Mouse (Mus musculus): Measurements from ENCODE around the gene Mmd2. TPM values are rescaled to one million over a fixed set of nuclear protein-coding genes. Genes with fewer than 3 reads are reported as not detected.

Gene Mmd2
- polyA plus RNA-seq, 1 experiment: 96.9 TPM

- TF ChIP-seq POLR2A (IDR thresholded peaks at IDR 0.05; ENCODE audit: extremely low read depth, insufficient read depth, low read length) (no peak), CTCF (IDR thresholded peaks at IDR 0.05; ENCODE audit: extremely low read depth, insufficient read depth, low read length) (no peak)
- Histone ChIP-seq H3K27ac (ENCODE audit: insufficient read depth, low read length) (no peak overlapping the region), H3K4me3 (ENCODE audit: insufficient read depth, low read length) (no peak overlapping the region), H3K4me1 (ENCODE audit: control insufficient read depth, insufficient read depth, low read length) (peaks cover 2% of the 10 kb centered on the region; the same call in 1 of the 2 replicates)
Measured at GRCm38 (mm10) chr5:142615638-142616037, 7.0 kb upstream of the Mmd2 start.

- H3K27ac ChIP-seq (ENCODE audit: insufficient read depth, low read length): no peak overlapping the region
- H3K4me3 ChIP-seq (ENCODE audit: insufficient read depth, low read length): no peak overlapping the region
- no peak for TF ChIP-seq CTCF (IDR thresholded peaks at IDR 0.05; ENCODE audit: extremely low read depth, insufficient read depth, low read length)
- TF ChIP-seq POLR2A (IDR thresholded peaks at IDR 0.05; ENCODE audit: extremely low read depth, insufficient read depth, low read length): no peak
- peaks cover 2% of the 10 kb centered on the region; the same call in 1 of the 2 replicates for H3K4me1 ChIP-seq (ENCODE audit: control insufficient read depth, insufficient read depth, low read length)
Measured at GRCm38 (mm10) chr5:142614513-142614912, 5.9 kb upstream of the Mmd2 start.

GRCm38 (mm10) chr5:142610362-142610761 lies 1.8 kb upstream of the Mmd2 start:
- Histone ChIP-seq H3K27ac (ENCODE audit: insufficient read depth, low read length) (no peak overlapping the region), H3K4me1 (ENCODE audit: control insufficient read depth, insufficient read depth, low read length) (peaks cover 2% of the 10 kb centered on the region; the same call in 1 of the 2 replicates), H3K4me3 (ENCODE audit: insufficient read depth, low read length) (no peak overlapping the region)
- TF ChIP-seq CTCF (IDR thresholded peaks at IDR 0.05; ENCODE audit: extremely low read depth, insufficient read depth, low read length) (no peak), POLR2A (IDR thresholded peaks at IDR 0.05; ENCODE audit: extremely low read depth, insufficient read depth, low read length) (no peak)

GRCm38 (mm10) chr5:142608989-142609325 lies 357 bp upstream of the Mmd2 start:
- H3K27ac ChIP-seq (ENCODE audit: insufficient read depth, low read length): no peak overlapping the region
- TF ChIP-seq POLR2A (IDR thresholded peaks at IDR 0.05; ENCODE audit: extremely low read depth, insufficient read depth, low read length) (no peak), CTCF (IDR thresholded peaks at IDR 0.05; ENCODE audit: extremely low read depth, insufficient read depth, low read length) (no peak)
- H3K4me1 ChIP-seq (ENCODE audit: control insufficient read depth, insufficient read depth, low read length): peaks cover 2% of the 10 kb centered on the region; the same call in 1 of the 2 replicates
- peak overlapping the region; percentile 88 for H3K4me3 ChIP-seq (ENCODE audit: insufficient read depth, low read length)

GRCm38 (mm10) chr5:142605288-142605687 lies 3.3 kb downstream of the Mmd2 start:
- TF ChIP-seq POLR2A (IDR thresholded peaks at IDR 0.05; ENCODE audit: extremely low read depth, insufficient read depth, low read length) (no peak), CTCF (IDR thresholded peaks at IDR 0.05; ENCODE audit: extremely low read depth, insufficient read depth, low read length) (no peak)
- Histone ChIP-seq H3K27ac (ENCODE audit: insufficient read depth, low read length) (peak overlapping the region; percentile 67), H3K4me3 (ENCODE audit: insufficient read depth, low read length) (peak overlapping the region; percentile 3; the same call in 1 of the 2 replicates), H3K4me1 (ENCODE audit: control insufficient read depth, insufficient read depth, low read length) (peaks cover 2% of the 10 kb centered on the region; the same call in 1 of the 2 replicates)

GRCm38 (mm10) chr5:142604379-142604778 lies 4.2 kb downstream of the Mmd2 start:
- Histone ChIP-seq H3K4me3 (ENCODE audit: insufficient read depth, low read length) (no peak overlapping the region), H3K27ac (ENCODE audit: insufficient read depth, low read length) (no peak overlapping the region), H3K4me1 (ENCODE audit: control insufficient read depth, insufficient read depth, low read length) (peaks cover 2% of the 10 kb centered on the region; the same call in 1 of the 2 replicates)
- no peak for TF ChIP-seq CTCF (IDR thresholded peaks at IDR 0.05; ENCODE audit: extremely low read depth, insufficient read depth, low read length)
- no peak for TF ChIP-seq POLR2A (IDR thresholded peaks at IDR 0.05; ENCODE audit: extremely low read depth, insufficient read depth, low read length)

- Histone ChIP-seq H3K4me1 (ENCODE audit: control insufficient read depth, insufficient read depth, low read length) (peaks cover 19% of the 10 kb centered on the region), H3K27ac (ENCODE audit: insufficient read depth, low read length) (no peak overlapping the region), H3K4me3 (ENCODE audit: insufficient read depth, low read length) (no peak overlapping the region)
- TF ChIP-seq CTCF (IDR thresholded peaks at IDR 0.05; ENCODE audit: extremely low read depth, insufficient read depth, low read length) (no peak), POLR2A (IDR thresholded peaks at IDR 0.05; ENCODE audit: extremely low read depth, insufficient read depth, low read length) (no peak)
Measured at GRCm38 (mm10) chr5:142597648-142598390, 10.8 kb downstream of the Mmd2 start.

- H3K27ac ChIP-seq (ENCODE audit: insufficient read depth, low read length): peak overlapping the region; percentile 9; the same call in 1 of the 2 replicates
- H3K4me3 ChIP-seq (ENCODE audit: insufficient read depth, low read length): no peak overlapping the region
- peaks cover 18% of the 10 kb centered on the region for H3K4me1 ChIP-seq (ENCODE audit: control insufficient read depth, insufficient read depth, low read length)
- TF ChIP-seq POLR2A (IDR thresholded peaks at IDR 0.05; ENCODE audit: extremely low read depth, insufficient read depth, low read length) (no peak), CTCF (IDR thresholded peaks at IDR 0.05; ENCODE audit: extremely low read depth, insufficient read depth, low read length) (no peak)
Measured at GRCm38 (mm10) chr5:142596723-142597122, 11.9 kb downstream of the Mmd2 start.

GRCm38 (mm10) chr5:142595698-142596097 lies 12.9 kb downstream of the Mmd2 start:
- Histone ChIP-seq H3K4me3 (ENCODE audit: insufficient read depth, low read length) (no peak overlapping the region), H3K4me1 (ENCODE audit: control insufficient read depth, insufficient read depth, low read length) (peaks cover 17% of the 10 kb centered on the region), H3K27ac (ENCODE audit: insufficient read depth, low read length) (peak overlapping the region; percentile 80)
- TF ChIP-seq POLR2A (IDR thresholded peaks at IDR 0.05; ENCODE audit: extremely low read depth, insufficient read depth, low read length) (no peak), CTCF (IDR thresholded peaks at IDR 0.05; ENCODE audit: extremely low read depth, insufficient read depth, low read length) (no peak)

Data from cortical plate, adult 2 months (tissue).